Mouse (Mus musculus) G1E-ER4 (cell line): ENCODE results near the gene Gm13288. TPM values are rescaled to one million over a fixed set of nuclear protein-coding genes. Genes with fewer than 3 reads are reported as not detected.
"Not testable (repeated sequence)": the region's sequence is repeated elsewhere in the genome, so short reads cannot be mapped to it uniquely, and the experiment has no call there.

Source experiments
- GATA1 ChIP-seq: IDR thresholded peaks from one replicate; pipeline ENCODE4 v1.8.0; 2012; ENCODE audit warnings: low read length, inconsistent platforms
- polyA plus RNA-seq: library from polyadenylated mRNA; stranded (reverse); fragments of >175 nt; gene quantifications from 2 replicates; pipeline ENCODE4 v1.2.3, GENCODE M21; 2012

Gm13288 gene
- polyA plus RNA-seq, 1 experiment: not detected

- no peak for TF ChIP-seq GATA1
Measured at GRCm38 (mm10) chr4:88822995-88823394, 17.7 kb downstream of the Gm13288 start.

- TF ChIP-seq GATA1: not testable (repeated sequence)
Measured at GRCm38 (mm10) chr4:88827116-88827515, 21.8 kb downstream of the Gm13288 start, which contains the start of gene Ifna6. Gene Ifna6, plus strand, starts transcription at chr4:88827416.

GRCm38 (mm10) chr4:88830523-88830922 lies 25.2 kb downstream of the Gm13288 start:
- TF ChIP-seq GATA1: no peak

- TF ChIP-seq GATA1: not testable (repeated sequence)
Measured at GRCm38 (mm10) chr4:88835225-88835624, 29.9 kb downstream of the Gm13288 start, which contains the start of gene Ifna5. Gene Ifna5, plus strand, starts transcription at chr4:88835525.

GRCm38 (mm10) chr4:88838828-88839227 lies 33.5 kb downstream of the Gm13288 start:
- no peak for TF ChIP-seq GATA1

- TF ChIP-seq GATA1: no peak
Measured at GRCm38 (mm10) chr4:88840058-88840457, 34.7 kb downstream of the Gm13288 start.

GRCm38 (mm10) chr4:88841438-88841911 lies 36.1 kb downstream of the Gm13288 start, which contains the start of gene Ifna4:
Gene Ifna4, plus strand, starts transcription at chr4:88841861.
- TF ChIP-seq GATA1: no peak

- TF ChIP-seq GATA1: no peak
Measured at GRCm38 (mm10) chr4:88845334-88845733, 40.0 kb downstream of the Gm13288 start.

GRCm38 (mm10) chr4:88849698-88850097 lies 44.4 kb downstream of the Gm13288 start, which contains the start of gene Ifna1:
Gene Ifna1, plus strand, starts transcription at chr4:88850087.
- no peak for TF ChIP-seq GATA1

GRCm38 (mm10) chr4:88851026-88851763 lies 45.9 kb downstream of the Gm13288 start:
- no peak for TF ChIP-seq GATA1

Other genes starting within 250 kb of the Gm13288 start
- not detected in 2 replicates for gene Ifna15, start 247.3 kb upstream of the Gm13288 start, polyA plus RNA-seq
- not detected in 2 replicates for gene Ifna14, start 233.7 kb upstream of the Gm13288 start, polyA plus RNA-seq
- gene Ifna9, start 213.1 kb upstream of the Gm13288 start, polyA plus RNA-seq: not detected in 2 replicates
- not detected in 2 replicates for gene Ifna12, start 202.2 kb upstream of the Gm13288 start, polyA plus RNA-seq
- gene C87499, start 171.1 kb upstream of the Gm13288 start, polyA plus RNA-seq: not detected in 2 replicates
- not detected in 2 replicates for gene Ifna13, start 161.1 kb upstream of the Gm13288 start, polyA plus RNA-seq
- not detected in 2 replicates for gene Ifna16, start 128.6 kb upstream of the Gm13288 start, polyA plus RNA-seq
- gene Ifna2, start 121.6 kb upstream of the Gm13288 start, polyA plus RNA-seq: not detected in 2 replicates
- gene Ifnab, start 114.2 kb upstream of the Gm13288 start, polyA plus RNA-seq: not detected in 2 replicates
- not detected in 2 replicates for gene Gm26566, start 83.7 kb upstream of the Gm13288 start, polyA plus RNA-seq
- 6.4 and 7.6 TPM in 2 replicates for gene Klhl9, start 83.1 kb upstream of the Gm13288 start, polyA plus RNA-seq
- not detected in 2 replicates for gene Gm13271, start 50.7 kb upstream of the Gm13288 start, polyA plus RNA-seq
- gene Gm13283, start 45.4 kb upstream of the Gm13288 start, polyA plus RNA-seq: not detected in 2 replicates
- gene Gm13290, start 31.7 kb upstream of the Gm13288 start, polyA plus RNA-seq: not detected in 2 replicates
- gene Gm13289, start 28.6 kb upstream of the Gm13288 start, polyA plus RNA-seq: not detected in 2 replicates
- not detected in 2 replicates for gene Gm13272, start 25.7 kb upstream of the Gm13288 start, polyA plus RNA-seq
- gene Ifnz, start 23.4 kb upstream of the Gm13288 start, polyA plus RNA-seq: not detected in 2 replicates
- gene Gm13276, start 19.8 kb upstream of the Gm13288 start, polyA plus RNA-seq: not detected in 2 replicates
- gene Gm13277, start 16.9 kb upstream of the Gm13288 start, polyA plus RNA-seq: not detected in 2 replicates
- gene Gm13278, start 14.0 kb upstream of the Gm13288 start, polyA plus RNA-seq: not detected in 2 replicates
- not detected in 2 replicates for gene Gm13275, start 11.0 kb upstream of the Gm13288 start, polyA plus RNA-seq
- not detected in 2 replicates for gene Gm13279, start 8.1 kb upstream of the Gm13288 start, polyA plus RNA-seq
- gene Gm13285, start 5.9 kb upstream of the Gm13288 start, polyA plus RNA-seq: not detected in 2 replicates
- not detected in 2 replicates for gene Gm13287, start 2.3 kb upstream of the Gm13288 start, polyA plus RNA-seq
- not detected in 2 replicates for gene Ifna7, start 10.7 kb downstream of the Gm13288 start, polyA plus RNA-seq
- not detected in 2 replicates for gene Ifna11, start 14.4 kb downstream of the Gm13288 start, polyA plus RNA-seq
- not detected in 2 replicates for gene Ifna6, start 21.9 kb downstream of the Gm13288 start, polyA plus RNA-seq
- not detected in 2 replicates for gene Ifna5, start 30.0 kb downstream of the Gm13288 start, polyA plus RNA-seq
- not detected in 2 replicates for gene Ifna4, start 36.3 kb downstream of the Gm13288 start, polyA plus RNA-seq
- gene Ifna1, start 44.6 kb downstream of the Gm13288 start, polyA plus RNA-seq: not detected in 2 replicates
- not detected in 2 replicates for gene Ifne, start 74.7 kb downstream of the Gm13288 start, polyA plus RNA-seq